Mouse (Mus musculus) cerebellum, adult 2 months (tissue): ENCODE measurements around the gene Paqr5. TPM values are rescaled to one million over a fixed set of nuclear protein-coding genes. Genes with fewer than 3 reads are reported as not detected.

ENCODE experiments used
- DNase-seq, 2 experiments: peaks; one replicate each; pipeline ENCODE4 v3.0.0; 2021
- H3K27ac ChIP-seq: fragments of 200-500 bp; 2 replicates; pipeline ENCODE4 v1.5.1; 2012; ENCODE audit warnings: low read length, control low read depth, inconsistent platforms; ENCODE audit not compliant: insufficient read depth
- H3K27me3 ChIP-seq: fragments of 200-500 bp; 2 replicates; pipeline ENCODE4 v1.6.1; 2012; ENCODE audit warnings: inconsistent platforms, mild to moderate bottlenecking, low read length, moderate library complexity; ENCODE audit not compliant: control insufficient read depth, insufficient read depth
- H3K4me1 ChIP-seq: fragments of 200-500 bp; 2 replicates; pipeline ENCODE4 v1.6.1; 2011; ENCODE audit warnings: low read length; ENCODE audit not compliant: control insufficient read depth, insufficient read depth
- H3K4me3 ChIP-seq: fragments of 200-500 bp; replicated peaks from 2 replicates; pipeline ENCODE3; 2011; ENCODE audit warnings: mild to moderate bottlenecking, low read depth, low read length, control low read depth; ENCODE audit not compliant: insufficient read depth
- CTCF ChIP-seq: fragments of 200-500 bp; IDR thresholded peaks from 2 replicates; pipeline ENCODE4 v1.5.1; 2011; ENCODE audit warnings: low read depth, mild to moderate bottlenecking, control low read depth, low read length, moderate library complexity, borderline replicate concordance; ENCODE audit not compliant: insufficient read depth
- POLR2A ChIP-seq: fragments of 200-500 bp; IDR thresholded peaks from 2 replicates; pipeline ENCODE4 v1.6.1; 2011; ENCODE audit warnings: low read length, control low read depth, borderline replicate concordance; ENCODE audit not compliant: insufficient read depth
- WGBS: fragments of 180-500 bp; shearing (Covaris S2); methylation state at CpG from one replicate; pipeline ENCODE4 v1.1.7; 2018; 5-methylcytosine and 5-hydroxymethylcytosine counted together
- polyA plus RNA-seq: library from polyadenylated mRNA; depleted of rRNA; stranded (reverse); fragments of >200 nt; gene quantifications from 2 replicates; pipeline ENCODE4 v1.2.3, GENCODE M21; 2012

The Paqr5 gene
- polyA plus RNA-seq, 1 experiment = 5.7 TPM

DNA sequence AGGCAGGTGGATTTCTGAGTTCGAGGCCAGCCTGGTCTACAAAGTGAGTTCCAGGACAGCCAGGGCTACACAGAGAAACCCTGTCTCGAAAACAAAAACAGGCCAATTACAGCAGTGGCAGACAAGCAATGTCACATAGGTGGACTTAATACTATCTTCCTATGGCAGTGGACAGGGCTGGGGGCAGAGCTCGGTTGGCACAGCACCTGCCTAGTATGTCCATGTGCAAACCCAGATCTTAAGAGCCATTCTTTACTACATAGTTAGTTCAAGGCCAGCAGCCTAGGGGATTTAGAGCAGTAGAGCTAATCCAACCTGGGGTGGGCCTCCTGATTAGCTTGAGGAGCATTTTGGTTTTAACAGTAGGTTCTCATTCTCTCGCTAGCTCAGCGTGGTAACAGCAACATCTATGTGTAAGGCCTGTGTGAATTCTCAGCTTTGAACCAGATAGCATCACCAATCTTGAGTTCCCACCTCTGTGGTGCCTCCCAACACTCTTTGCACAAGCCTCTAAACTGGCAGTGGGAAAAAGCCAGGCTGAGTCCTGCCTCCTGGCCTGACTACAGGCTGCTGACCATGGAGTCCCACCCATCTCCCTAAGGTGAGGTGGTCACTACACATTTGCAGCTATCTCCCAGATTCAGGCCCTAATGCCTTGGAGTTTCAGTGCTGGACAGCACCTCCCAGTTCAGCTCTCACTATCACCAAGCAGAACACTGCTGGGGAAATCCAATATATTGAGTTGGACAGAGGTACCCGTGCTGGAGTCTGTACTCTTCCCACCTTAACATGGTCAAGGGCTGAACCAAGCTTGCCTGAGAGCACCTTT lies 115.1 kb downstream of the Paqr5 start:
- no peak overlapping the region for H3K4me3 ChIP-seq
- no peaks in the 10 kb centered on the region for H3K27me3 ChIP-seq
- no peak overlapping the region for H3K27ac ChIP-seq
- WGBS = 60% methylated on average over 6 of the region's 6 CpGs
- DNase-seq = no peak
- H3K4me1 ChIP-seq = no peaks in the 10 kb centered on the region
- TF ChIP-seq CTCF (no peak), POLR2A (no peak)

DNA sequence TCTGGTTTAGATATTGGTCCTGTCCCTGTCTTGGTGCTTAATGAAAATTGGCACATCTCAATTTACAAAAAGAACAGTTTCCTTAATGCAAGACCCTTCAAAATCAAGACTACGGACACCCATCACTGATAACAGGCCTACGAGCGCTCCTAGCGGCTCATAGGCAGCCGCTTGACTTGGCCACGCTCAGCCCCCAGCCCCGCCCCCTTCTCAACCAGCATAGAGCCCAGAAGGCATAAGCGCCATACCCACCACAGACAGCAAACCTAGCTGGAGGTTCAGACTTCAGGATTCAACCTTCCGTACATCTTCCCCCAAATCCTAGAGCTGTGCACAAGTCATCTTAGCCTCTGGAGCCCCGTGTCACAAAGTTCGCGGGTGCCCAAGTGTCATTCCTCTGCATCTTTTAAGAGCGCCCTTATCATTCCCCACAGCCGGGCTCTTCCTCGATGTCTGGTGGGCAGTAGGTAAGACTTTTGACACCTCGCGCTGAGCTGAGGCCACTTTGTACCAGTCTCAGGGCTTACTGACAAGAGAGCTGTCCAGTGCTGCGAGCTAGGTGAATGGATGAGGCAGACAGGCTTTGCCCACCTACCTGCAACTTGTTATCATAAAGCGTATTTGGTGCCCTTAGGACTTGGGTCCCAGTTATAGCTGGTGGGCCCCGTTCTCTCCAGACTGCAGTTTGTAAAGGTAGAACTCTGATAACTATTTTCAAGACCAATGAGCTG lies 116.0 kb downstream of the Paqr5 start:
- H3K4me3 ChIP-seq = no peak overlapping the region
- WGBS = 54% methylated on average over 20 of the region's 20 CpGs
- no peak for DNase-seq
- H3K4me1 ChIP-seq = no peaks in the 10 kb centered on the region
- no peak for TF ChIP-seq CTCF
- TF ChIP-seq POLR2A = no peak
- no peak overlapping the region for H3K27ac ChIP-seq
- no peaks in the 10 kb centered on the region for H3K27me3 ChIP-seq

DNA sequence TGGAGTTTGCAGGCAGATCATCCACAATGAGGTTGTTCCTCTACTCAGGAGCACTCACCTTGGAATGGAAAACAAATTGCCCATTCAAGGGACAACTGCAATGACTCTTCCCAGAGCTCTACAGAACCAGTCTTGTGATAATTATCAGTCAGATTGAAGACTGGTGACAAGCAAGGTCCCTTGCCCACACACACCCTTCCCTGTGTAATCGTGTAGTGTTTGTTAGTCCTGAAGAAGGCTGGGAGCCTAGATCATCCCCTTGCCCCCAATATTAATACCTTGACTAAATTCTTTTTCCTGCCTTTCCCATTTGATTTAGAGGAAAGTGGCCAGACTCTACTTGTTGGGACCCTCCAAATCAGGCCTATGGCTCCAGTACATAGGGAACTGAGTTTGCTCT lies 117.0 kb downstream of the Paqr5 start:
- WGBS = 88% methylated on average over 1 of the region's 1 CpGs
- Histone ChIP-seq H3K4me1 (no peaks in the 10 kb centered on the region), H3K4me3 (no peak overlapping the region), H3K27ac (no peak overlapping the region), H3K27me3 (no peaks in the 10 kb centered on the region)
- no peak for DNase-seq
- TF ChIP-seq CTCF = no peak
- TF ChIP-seq POLR2A = no peak

DNA sequence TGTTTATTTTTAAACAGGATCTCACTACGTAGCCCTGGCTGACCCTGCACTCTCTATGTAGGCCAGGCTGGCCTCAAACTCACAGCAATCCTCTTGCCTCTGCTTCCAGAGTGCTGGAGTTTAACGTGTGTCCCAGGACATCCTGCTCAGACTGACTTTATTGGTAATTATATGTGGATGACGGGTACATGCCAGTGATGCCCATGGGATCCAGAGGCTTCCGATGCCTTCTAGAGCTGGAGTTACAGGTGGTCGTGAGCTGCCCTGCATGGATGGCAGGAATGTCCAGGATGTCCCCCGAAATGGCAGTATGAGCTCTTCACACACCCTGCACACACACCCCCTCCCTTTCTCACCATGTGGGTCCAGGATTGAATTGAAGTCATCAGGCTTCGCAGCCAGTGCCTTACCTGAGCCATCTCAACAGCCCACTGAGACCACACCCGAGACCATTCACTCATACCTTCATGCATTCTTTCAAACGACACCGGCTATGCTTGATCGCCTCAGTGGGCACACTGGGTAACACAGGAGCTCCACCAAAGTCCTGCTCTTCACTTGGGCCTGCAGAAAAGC lies 117.7 kb downstream of the Paqr5 start:
- DNase-seq = no peak
- Histone ChIP-seq H3K27ac (no peak overlapping the region), H3K4me1 (no peaks in the 10 kb centered on the region), H3K27me3 (no peaks in the 10 kb centered on the region), H3K4me3 (no peak overlapping the region)
- TF ChIP-seq CTCF (no peak), POLR2A (no peak)
- WGBS = 87% methylated on average over 11 of the region's 11 CpGs

GRCm38 (mm10) chr9:61908341-61908740 lies 118.3 kb downstream of the Paqr5 start:
- DNase-seq = no peak
- Histone ChIP-seq H3K4me3 (no peak overlapping the region), H3K27ac (no peak overlapping the region), H3K27me3 (no peaks in the 10 kb centered on the region), H3K4me1 (no peaks in the 10 kb centered on the region)
- WGBS = 85% methylated on average over 3 of the region's 3 CpGs
- TF ChIP-seq POLR2A (no peak), CTCF (no peak)

DNA sequence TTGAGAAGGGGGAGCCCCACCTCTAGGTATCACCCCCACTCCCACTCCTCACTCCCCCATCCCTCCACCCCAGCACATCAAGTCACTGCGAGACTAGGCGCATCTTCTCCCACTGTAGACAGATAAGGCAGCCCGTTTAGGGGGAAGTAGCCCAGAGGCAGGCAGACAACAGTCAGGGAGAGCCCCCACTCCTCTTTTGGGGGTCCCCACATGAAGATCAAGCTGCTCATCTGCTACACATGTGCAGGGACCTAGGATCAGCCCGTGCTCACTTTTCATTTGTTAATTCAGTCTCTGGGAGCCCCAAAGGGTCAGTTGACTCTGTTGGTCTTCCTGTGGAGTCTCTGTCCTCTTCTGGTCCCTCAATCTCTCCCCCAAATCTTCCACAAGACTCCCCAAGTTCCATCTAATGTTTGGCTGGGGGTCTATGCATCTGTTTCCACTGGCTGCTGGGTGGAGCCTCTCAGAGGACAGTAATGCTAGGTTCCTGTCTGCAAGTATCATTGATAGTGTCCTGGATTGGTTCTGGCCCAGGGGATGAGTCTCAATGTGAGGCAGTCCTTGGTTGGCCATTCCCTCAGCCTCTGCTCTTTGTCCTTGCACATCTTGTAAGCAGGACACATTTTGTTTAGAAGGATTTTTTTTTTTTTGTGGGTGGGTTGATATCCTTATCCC lies 118.9 kb downstream of the Paqr5 start:
- no peaks in the 10 kb centered on the region for H3K27me3 ChIP-seq
- no peak overlapping the region for H3K4me3 ChIP-seq
- no peak overlapping the region for H3K27ac ChIP-seq
- H3K4me1 ChIP-seq = no peaks in the 10 kb centered on the region
- 92% methylated on average over 4 of the region's 4 CpGs for WGBS
- no peak for TF ChIP-seq CTCF
- no peak for DNase-seq

GRCm38 (mm10) chr9:61906912-61907311 lies 119.7 kb downstream of the Paqr5 start:
- Histone ChIP-seq H3K4me1 (no peaks in the 10 kb centered on the region), H3K27me3 (no peaks in the 10 kb centered on the region), H3K4me3 (no peak overlapping the region), H3K27ac (no peak overlapping the region)
- DNase-seq = no peak
- no peak for TF ChIP-seq POLR2A
- TF ChIP-seq CTCF = peak; percentile 33; the same call in 1 of the 2 replicates
- WGBS = 65% methylated on average over 10 of the region's 10 CpGs
